Mouse (Mus musculus) cerebellum, adult 9-10 months (tissue): ENCODE measurements around the gene Ap3b1.

Experiments used
- DNase-seq: peaks from one replicate; pipeline ENCODE4 v3.0.0; 2022

Gene Ap3b1

GRCm38 (mm10) chr13:94544211-94544610 is 185.5 kb downstream of the Ap3b1 start:
- no peak for DNase-seq

DNA sequence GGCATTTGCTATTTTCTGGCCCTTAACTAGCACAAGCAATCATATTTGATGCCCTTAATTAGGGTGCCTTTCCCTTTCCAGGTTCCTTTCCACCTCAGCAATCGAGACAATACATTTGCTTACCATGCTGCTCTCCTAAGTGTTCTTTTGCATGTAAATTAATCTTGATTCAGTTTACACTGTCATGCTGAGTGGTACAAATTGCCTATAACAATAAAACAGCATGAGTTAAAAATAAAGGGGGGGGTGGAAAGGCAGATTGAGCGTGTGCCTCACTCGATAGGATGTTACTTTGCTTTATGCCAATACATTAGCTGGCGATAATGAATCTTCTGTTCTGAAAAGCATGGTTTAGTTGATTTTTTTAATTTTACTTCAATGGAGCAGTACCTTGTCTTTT is 187.0 kb downstream of the Ap3b1 start:
- no peak for DNase-seq

DNA sequence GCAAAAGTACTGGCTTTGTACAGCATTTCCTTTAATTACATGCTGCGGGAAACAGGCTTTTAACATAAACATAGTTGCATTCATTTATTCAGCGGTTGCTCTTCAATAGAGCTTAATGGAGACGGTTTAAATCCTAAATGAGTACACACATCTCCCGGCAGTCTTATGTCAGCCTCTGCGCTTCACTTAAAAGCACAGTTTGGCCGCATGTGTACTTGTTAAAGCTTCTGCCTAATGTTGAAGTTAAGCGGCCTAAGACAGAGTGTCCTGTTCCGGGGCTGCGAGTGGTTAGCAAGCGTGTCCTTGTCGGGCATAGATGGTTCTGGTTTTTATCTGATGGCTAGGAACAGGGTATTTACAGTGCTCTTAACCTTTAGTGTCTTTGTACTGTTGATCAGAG is 187.5 kb downstream of the Ap3b1 start:
- DNase-seq, result no peak

GRCm38 (mm10) chr13:94549580-94549979 is 190.8 kb downstream of the Ap3b1 start:
- DNase-seq, result no peak

DNA sequence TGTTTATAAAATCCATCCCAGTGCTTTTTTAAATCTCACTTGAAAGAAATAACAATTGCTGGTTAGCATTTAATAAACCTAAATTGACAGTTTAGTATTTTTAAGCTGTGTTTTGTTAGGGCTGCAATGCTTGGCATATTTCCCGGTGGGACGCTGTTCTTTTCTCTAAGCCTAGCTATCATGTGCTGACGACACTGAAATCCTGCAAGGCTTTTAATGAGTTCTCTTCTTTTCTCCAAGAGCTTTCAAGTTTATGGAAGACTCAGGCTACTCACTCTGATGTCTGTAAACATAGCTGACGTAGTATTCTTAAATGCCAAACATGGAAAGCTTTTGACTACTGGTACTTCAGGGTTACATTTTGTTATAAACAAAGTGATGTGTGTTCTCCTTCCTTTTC is 191.3 kb downstream of the Ap3b1 start:
- no peak for DNase-seq

DNA sequence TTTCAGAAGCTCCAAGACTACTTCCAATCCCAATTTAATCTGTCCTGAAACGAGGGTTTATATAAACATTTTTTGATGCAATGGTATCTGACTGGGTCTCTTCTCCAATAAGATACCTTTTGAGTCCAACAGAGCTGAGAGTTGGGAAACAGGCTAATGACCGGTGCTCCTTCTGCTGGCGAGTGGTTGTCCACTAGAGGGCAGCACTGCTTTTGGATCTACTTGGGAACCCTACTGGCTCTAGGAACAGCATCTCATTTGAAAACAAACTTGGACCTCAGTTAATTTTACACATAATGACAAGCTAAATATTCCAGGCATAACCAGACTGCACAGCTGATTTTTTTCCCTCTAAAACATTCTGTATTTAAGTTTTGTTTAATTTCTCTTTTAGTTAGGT is 201.3 kb downstream of the Ap3b1 start:
- peak; percentile 81 for DNase-seq

- no peak for DNase-seq
These were observed 202.1 kb downstream of the Ap3b1 start for GRCm38 (mm10) chr13:94560878-94561277.

- no peak for DNase-seq
These were observed 204.0 kb downstream of the Ap3b1 start for GRCm38 (mm10) chr13:94562652-94563339.

- no peak for DNase-seq
These were observed 205.1 kb downstream of the Ap3b1 start for GRCm38 (mm10) chr13:94563836-94564235.

GRCm38 (mm10) chr13:94564351-94564994 is 205.7 kb downstream of the Ap3b1 start:
- no peak for DNase-seq

GRCm38 (mm10) chr13:94565176-94565575 is 206.4 kb downstream of the Ap3b1 start:
- DNase-seq, result no peak

DNA sequence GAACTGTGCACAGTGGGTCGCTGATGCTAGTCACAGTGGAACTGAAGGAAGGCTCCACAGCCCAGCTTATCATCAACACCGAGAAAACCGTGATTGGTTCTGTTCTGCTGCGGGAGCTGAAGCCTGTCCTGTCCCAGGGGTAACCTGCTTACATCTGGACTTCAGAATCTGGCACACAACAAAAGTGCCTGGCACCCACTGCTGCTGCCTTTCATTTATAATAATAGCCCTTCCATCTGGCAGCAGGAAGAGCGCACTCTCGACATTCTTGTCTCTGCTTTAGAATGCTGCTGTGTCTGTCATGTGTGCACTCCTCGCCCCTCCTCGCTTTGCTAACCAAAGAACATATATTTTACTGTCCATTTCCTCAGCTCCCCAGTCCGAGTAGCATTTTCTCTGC is 206.9 kb downstream of the Ap3b1 start:
- DNase-seq, result no peak

DNA sequence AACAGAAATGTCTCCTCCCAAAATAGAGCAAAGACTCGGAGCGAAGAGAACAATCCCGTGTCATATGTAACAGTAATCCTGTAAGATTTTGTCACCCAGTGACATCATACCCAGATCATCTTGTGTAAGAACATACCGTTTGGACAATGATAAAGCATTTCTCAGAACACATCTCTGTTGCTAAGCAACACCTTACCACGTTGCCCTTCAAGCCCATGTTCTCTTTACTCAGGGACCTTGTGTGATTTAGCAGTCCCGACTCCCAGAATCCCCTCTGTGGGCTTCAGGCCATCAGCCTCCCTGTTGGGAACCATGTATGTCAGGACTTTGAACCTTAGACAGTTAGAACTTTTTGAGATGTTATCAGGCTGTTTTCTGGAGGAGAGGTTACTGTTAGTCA is 209.0 kb downstream of the Ap3b1 start:
- DNase-seq, result no peak

DNA sequence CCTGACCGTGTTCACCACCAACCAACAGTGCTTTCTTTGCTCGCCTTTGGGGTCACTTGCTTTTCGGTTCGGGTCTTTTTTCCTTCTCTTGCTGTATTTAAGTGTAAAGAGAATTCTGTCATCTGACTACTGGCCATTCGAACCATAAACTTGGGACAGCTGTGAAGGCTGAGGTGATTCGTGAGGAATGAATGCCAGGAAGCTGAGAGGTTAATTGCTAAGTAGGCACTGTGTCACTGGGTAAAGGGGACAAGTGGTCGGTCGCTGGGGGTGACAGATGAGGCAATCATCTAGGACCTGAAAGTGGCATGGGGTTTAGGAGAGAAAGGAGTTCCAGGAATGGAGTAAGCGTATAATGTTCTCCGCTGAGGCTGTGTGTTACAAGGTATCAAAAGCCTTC is 212.2 kb downstream of the Ap3b1 start:
- no peak for DNase-seq

DNA sequence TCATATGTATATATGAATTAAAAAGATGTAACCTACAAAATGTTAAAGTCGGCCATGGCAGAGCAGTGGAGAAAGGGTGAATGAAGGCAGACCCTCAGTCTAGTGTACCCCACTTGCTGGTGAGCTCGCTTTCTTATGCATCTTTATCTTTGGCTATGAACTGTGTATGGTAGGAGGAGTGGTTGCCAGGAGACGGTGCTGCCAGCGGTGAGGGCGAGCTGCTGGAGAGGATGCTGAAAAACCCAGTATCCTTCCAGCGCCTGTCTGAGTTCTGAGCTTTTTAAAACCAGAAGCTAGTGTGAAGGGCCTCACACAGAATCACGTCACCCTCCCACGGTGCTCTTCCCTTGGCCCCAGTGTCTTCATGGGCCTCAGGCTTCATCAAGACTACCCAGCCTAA is 214.6 kb downstream of the Ap3b1 start:
- DNase-seq, result no peak

- DNase-seq, result no peak
These were observed 215.1 kb downstream of the Ap3b1 start for GRCm38 (mm10) chr13:94573833-94574232.

DNA sequence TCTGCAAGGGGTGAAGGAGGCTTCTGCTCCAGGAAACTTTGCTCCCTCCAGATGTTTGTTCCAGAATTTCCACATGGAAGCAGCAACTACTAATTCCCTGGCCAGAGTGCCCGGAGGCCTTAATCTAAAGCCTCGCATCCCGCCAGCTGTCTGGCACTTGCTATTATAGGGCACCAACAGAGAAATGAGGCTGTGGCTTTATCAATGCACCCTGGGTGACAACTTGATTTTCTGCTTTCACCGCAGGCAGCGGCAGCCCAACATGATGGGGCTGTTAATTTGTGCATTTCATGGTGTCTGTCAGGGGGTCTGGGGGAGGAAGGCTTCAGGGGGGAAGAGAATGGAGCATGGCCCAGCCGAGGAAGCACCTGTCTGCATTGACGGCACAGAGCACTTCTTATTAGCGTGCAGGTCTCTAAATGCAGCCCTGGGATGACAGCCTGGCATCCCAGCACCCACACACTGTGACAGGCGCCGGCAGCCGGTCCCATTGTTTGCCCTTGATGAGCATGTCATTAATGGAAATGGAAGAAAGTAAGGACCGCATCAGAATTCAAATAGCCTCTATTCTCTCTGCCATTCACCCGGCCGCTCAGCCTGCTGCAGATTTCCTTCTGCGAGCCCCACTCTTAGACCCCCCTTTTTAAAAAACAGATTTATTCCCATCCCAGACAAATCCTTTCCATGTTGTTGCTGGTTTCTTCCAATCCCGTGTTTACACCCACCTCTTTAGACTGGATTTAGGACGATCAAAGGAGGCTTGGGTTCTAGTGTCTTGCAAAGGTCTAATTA is 217.0 kb downstream of the Ap3b1 start:
- DNase-seq, result no peak

GRCm38 (mm10) chr13:94576399-94577176 is 217.8 kb downstream of the Ap3b1 start:
- DNase-seq, result no peak

GRCm38 (mm10) chr13:94577177-94577540 is 218.4 kb downstream of the Ap3b1 start:
- no peak for DNase-seq

DNA sequence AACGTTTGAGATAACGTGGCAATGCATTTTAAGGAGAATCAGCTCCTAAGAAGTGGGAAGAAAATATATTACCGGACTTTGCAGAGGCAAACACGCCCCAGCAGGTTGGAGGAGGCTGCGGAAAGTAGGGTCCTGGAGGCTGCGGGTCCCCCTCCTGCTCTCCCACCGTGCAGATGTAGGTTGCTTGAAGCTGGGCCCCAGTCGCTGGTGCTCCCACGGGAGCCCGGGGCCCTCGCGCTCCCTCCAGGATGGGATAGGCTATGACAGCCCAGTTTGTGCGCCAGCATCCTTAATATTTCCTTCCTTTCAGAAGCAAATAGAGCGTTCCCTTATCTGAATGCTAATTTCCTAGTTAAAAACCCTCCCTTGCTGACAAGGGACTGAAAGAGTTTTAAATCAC is 236.5 kb downstream of the Ap3b1 start:
- no peak for DNase-seq

- no peak for DNase-seq
These were observed 237.1 kb downstream of the Ap3b1 start for GRCm38 (mm10) chr13:94595701-94596361.

- DNase-seq, result no peak
These were observed 237.8 kb downstream of the Ap3b1 start for GRCm38 (mm10) chr13:94596386-94597033.
